Mouse (Mus musculus) R1 (cell line): ENCODE data around the gene Gm16427.
"Not testable (repeated sequence)": the region's sequence is repeated elsewhere in the genome, so short reads cannot be mapped to it uniquely, and the experiment has no call there.

ENCODE experiments used
- DNase-seq: peaks from one replicate; pipeline ENCODE4 v3.0.0-alpha.2; 2018; ENCODE audit warnings: low read depth, low spot score

Gene Gm16427

GRCm38 (mm10) chr5:93540100-93540499 is at the start of gene Gm16427:
Gm16427 (minus strand) TSS chr5:93540200.
- DNase-seq: not testable (repeated sequence)
